Mouse (Mus musculus): ENCODE measurements at regions not wholly inside any gene's neighbourhood (a gene's known extent, or its start where the extent isn't known, plus 50 kb on each side); places are given as distances from the start of the nearest gene placed in this dataset.

DNA sequence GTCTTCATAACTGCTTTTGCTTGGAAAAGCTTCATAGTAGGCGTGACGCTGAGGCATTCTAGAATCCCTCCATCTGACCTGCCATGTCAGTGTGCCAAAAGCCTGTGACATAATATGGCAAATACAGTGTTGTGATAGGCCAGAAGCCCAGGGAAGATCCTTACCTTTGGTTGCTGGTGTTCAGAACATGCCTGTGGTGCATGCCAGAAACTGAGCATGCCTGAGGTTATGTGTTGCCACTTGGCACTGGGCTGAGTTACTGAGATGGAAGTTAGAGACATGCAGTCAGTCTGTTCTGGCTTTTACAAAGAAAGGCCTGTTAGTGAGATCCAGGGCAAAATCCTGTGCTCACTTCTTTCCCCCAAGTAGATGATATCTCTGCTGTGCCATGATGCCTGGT is 412.7 kb upstream of the Gm11042 start:
- WGBS = 87% methylated on average over 2 of the region's 2 CpGs

GRCm38 (mm10) chr12:74679149-74679548 is 363.0 kb upstream of the Gm11042 start:
- H3K36me3 ChIP-seq (ENCODE audit: control insufficient read depth, insufficient read depth, low read length) = no peaks in the 10 kb centered on the region
- WGBS = 87% methylated on average over 3 of the region's 3 CpGs
- no peaks in the 10 kb centered on the region for H3K9me3 ChIP-seq (ENCODE audit: control insufficient read depth, low read length)
- no peak for ATAC-seq (ENCODE audit: low FRiP score)
- DNase-seq (ENCODE audit: low spot score, missing footprints) = no peak
- H3K27me3 ChIP-seq (ENCODE audit: control insufficient read depth, insufficient read depth, low read length) = no peaks in the 10 kb centered on the region
- H3K4me1 ChIP-seq (ENCODE audit: control insufficient read depth, insufficient read depth, low read length) = no peaks in the 10 kb centered on the region
- no peak overlapping the region for H3K4me3 ChIP-seq (ENCODE audit: low read depth, low read length)
- no peak overlapping the region for H3K27ac ChIP-seq (ENCODE audit: low read depth, low read length)
- no peak overlapping the region for H3K4me2 ChIP-seq
- no peak overlapping the region for H3K9ac ChIP-seq (ENCODE audit: low read length)

More for the DNA sequence above, 412.7 kb upstream of the Gm11042 start:
- no peak for DNase-seq (ENCODE audit: low spot score, missing footprints)
- no peak overlapping the region for H3K27ac ChIP-seq (ENCODE audit: low read depth, low read length)
- no peaks in the 10 kb centered on the region for H3K36me3 ChIP-seq (ENCODE audit: control insufficient read depth, insufficient read depth, low read length)
- no peak overlapping the region for H3K4me3 ChIP-seq (ENCODE audit: low read depth, low read length)
- no peaks in the 10 kb centered on the region for H3K9me3 ChIP-seq (ENCODE audit: control insufficient read depth, low read length)
- ATAC-seq (ENCODE audit: low FRiP score) = no peak
- no peak overlapping the region for H3K4me2 ChIP-seq
- no peaks in the 10 kb centered on the region for H3K27me3 ChIP-seq (ENCODE audit: control insufficient read depth, insufficient read depth, low read length)
- no peak overlapping the region for H3K9ac ChIP-seq (ENCODE audit: low read length)
- no peaks in the 10 kb centered on the region for H3K4me1 ChIP-seq (ENCODE audit: control insufficient read depth, insufficient read depth, low read length)

- DNase-seq (ENCODE audit: low spot score, missing footprints) = no peak
Observed at GRCm38 (mm10) chr12:74677835-74678234, 361.6 kb upstream of the Gm11042 start.

GRCm38 (mm10) chr12:74658406-74658805 is 342.2 kb upstream of the Gm11042 start:
- Histone ChIP-seq H3K4me1 (ENCODE audit: control insufficient read depth, insufficient read depth, low read length) (no peaks in the 10 kb centered on the region), H3K4me3 (ENCODE audit: low read depth, low read length) (no peak overlapping the region), H3K36me3 (ENCODE audit: control insufficient read depth, insufficient read depth, low read length) (no peaks in the 10 kb centered on the region), H3K4me2 (no peak overlapping the region), H3K27me3 (ENCODE audit: control insufficient read depth, insufficient read depth, low read length) (no peaks in the 10 kb centered on the region), H3K9ac (ENCODE audit: low read length) (no peak overlapping the region), H3K27ac (ENCODE audit: low read depth, low read length) (no peak overlapping the region), H3K9me3 (ENCODE audit: control insufficient read depth, low read length) (no peaks in the 10 kb centered on the region)
- DNase-seq (ENCODE audit: low spot score, missing footprints) (no peak), ATAC-seq (ENCODE audit: low FRiP score) (no peak)

More at GRCm38 (mm10) chr12:74677835-74678234, 361.6 kb upstream of the Gm11042 start:
- Histone ChIP-seq H3K4me3 (ENCODE audit: low read depth, low read length) (no peak overlapping the region), H3K27me3 (ENCODE audit: control insufficient read depth, insufficient read depth, low read length) (no peaks in the 10 kb centered on the region), H3K27ac (ENCODE audit: low read depth, low read length) (no peak overlapping the region), H3K9ac (ENCODE audit: low read length) (no peak overlapping the region), H3K4me2 (no peak overlapping the region), H3K36me3 (ENCODE audit: control insufficient read depth, insufficient read depth, low read length) (no peaks in the 10 kb centered on the region), H3K4me1 (ENCODE audit: control insufficient read depth, insufficient read depth, low read length) (no peaks in the 10 kb centered on the region), H3K9me3 (ENCODE audit: control insufficient read depth, low read length) (no peaks in the 10 kb centered on the region)
- 73% methylated on average over 2 of the region's 2 CpGs for WGBS
- no peak for ATAC-seq (ENCODE audit: low FRiP score)

- Histone ChIP-seq H3K9ac (ENCODE audit: low read length) (no peak overlapping the region), H3K9me3 (ENCODE audit: control insufficient read depth, low read length) (no peaks in the 10 kb centered on the region), H3K27ac (ENCODE audit: low read depth, low read length) (no peak overlapping the region), H3K27me3 (ENCODE audit: control insufficient read depth, insufficient read depth, low read length) (no peaks in the 10 kb centered on the region), H3K4me1 (ENCODE audit: control insufficient read depth, insufficient read depth, low read length) (no peaks in the 10 kb centered on the region), H3K4me3 (ENCODE audit: low read depth, low read length) (no peak overlapping the region), H3K36me3 (ENCODE audit: control insufficient read depth, insufficient read depth, low read length) (no peaks in the 10 kb centered on the region), H3K4me2 (no peak overlapping the region)
- DNase-seq (ENCODE audit: low spot score, missing footprints) = no peak
- WGBS = 83% methylated on average over 2 of the region's 2 CpGs
- no peak for ATAC-seq (ENCODE audit: low FRiP score)
Observed at GRCm38 (mm10) chr12:74657036-74657648, 340.9 kb upstream of the Gm11042 start.

GRCm38 (mm10) chr12:74651256-74651655 is 335.1 kb upstream of the Gm11042 start:
- no peak for DNase-seq (ENCODE audit: low spot score, missing footprints)
- H3K9ac ChIP-seq (ENCODE audit: low read length) = no peak overlapping the region

GRCm38 (mm10) chr12:74632827-74633226 is 316.6 kb upstream of the Gm11042 start:
- Histone ChIP-seq H3K27ac (ENCODE audit: low read depth, low read length) (no peak overlapping the region), H3K27me3 (ENCODE audit: control insufficient read depth, insufficient read depth, low read length) (no peaks in the 10 kb centered on the region), H3K36me3 (ENCODE audit: control insufficient read depth, insufficient read depth, low read length) (no peaks in the 10 kb centered on the region), H3K9me3 (ENCODE audit: control insufficient read depth, low read length) (no peaks in the 10 kb centered on the region), H3K4me1 (ENCODE audit: control insufficient read depth, insufficient read depth, low read length) (no peaks in the 10 kb centered on the region), H3K4me2 (no peak overlapping the region), H3K9ac (ENCODE audit: low read length) (no peak overlapping the region), H3K4me3 (ENCODE audit: low read depth, low read length) (no peak overlapping the region)
- 80% methylated on average over 2 of the region's 2 CpGs for WGBS
- DNase-seq (ENCODE audit: low spot score, missing footprints) (no peak), ATAC-seq (ENCODE audit: low FRiP score) (no peak)

More at GRCm38 (mm10) chr12:74651256-74651655, 335.1 kb upstream of the Gm11042 start:
- no peak for ATAC-seq (ENCODE audit: low FRiP score)
- 91% methylated on average over 1 of the region's 1 CpGs for WGBS
- no peak overlapping the region for H3K4me3 ChIP-seq (ENCODE audit: low read depth, low read length)
- H3K27ac ChIP-seq (ENCODE audit: low read depth, low read length) = no peak overlapping the region
- no peaks in the 10 kb centered on the region for H3K9me3 ChIP-seq (ENCODE audit: control insufficient read depth, low read length)
- H3K36me3 ChIP-seq (ENCODE audit: control insufficient read depth, insufficient read depth, low read length) = no peaks in the 10 kb centered on the region
- H3K27me3 ChIP-seq (ENCODE audit: control insufficient read depth, insufficient read depth, low read length) = no peaks in the 10 kb centered on the region
- H3K4me1 ChIP-seq (ENCODE audit: control insufficient read depth, insufficient read depth, low read length) = no peaks in the 10 kb centered on the region
- H3K4me2 ChIP-seq = no peak overlapping the region

- no peak overlapping the region for H3K4me3 ChIP-seq (ENCODE audit: low read depth, low read length)
- no peaks in the 10 kb centered on the region for H3K9me3 ChIP-seq (ENCODE audit: control insufficient read depth, low read length)
- no peaks in the 10 kb centered on the region for H3K4me1 ChIP-seq (ENCODE audit: control insufficient read depth, insufficient read depth, low read length)
- no peaks in the 10 kb centered on the region for H3K36me3 ChIP-seq (ENCODE audit: control insufficient read depth, insufficient read depth, low read length)
- H3K9ac ChIP-seq (ENCODE audit: low read length) = no peak overlapping the region
- ATAC-seq (ENCODE audit: low FRiP score) (no peak), DNase-seq (ENCODE audit: low spot score, missing footprints) (no peak)
- no peaks in the 10 kb centered on the region for H3K27me3 ChIP-seq (ENCODE audit: control insufficient read depth, insufficient read depth, low read length)
- WGBS = 81% methylated on average over 2 of the region's 2 CpGs
- no peak overlapping the region for H3K27ac ChIP-seq (ENCODE audit: low read depth, low read length)
- no peak overlapping the region for H3K4me2 ChIP-seq
Observed at GRCm38 (mm10) chr12:74595208-74595607, 279.0 kb upstream of the Gm11042 start.

- WGBS = 81% methylated on average over 2 of the region's 2 CpGs
- ATAC-seq (ENCODE audit: low FRiP score) = no peak
- Histone ChIP-seq H3K9ac (ENCODE audit: low read length) (no peak overlapping the region), H3K4me3 (ENCODE audit: low read depth, low read length) (no peak overlapping the region), H3K4me1 (ENCODE audit: control insufficient read depth, insufficient read depth, low read length) (no peaks in the 10 kb centered on the region), H3K27me3 (ENCODE audit: control insufficient read depth, insufficient read depth, low read length) (no peaks in the 10 kb centered on the region), H3K27ac (ENCODE audit: low read depth, low read length) (no peak overlapping the region), H3K36me3 (ENCODE audit: control insufficient read depth, insufficient read depth, low read length) (no peaks in the 10 kb centered on the region), H3K4me2 (no peak overlapping the region), H3K9me3 (ENCODE audit: control insufficient read depth, low read length) (no peaks in the 10 kb centered on the region)
- no peak for DNase-seq (ENCODE audit: low spot score, missing footprints)
Observed at GRCm38 (mm10) chr12:74554599-74554998, 238.4 kb upstream of the Gm11042 start.
